Mouse (Mus musculus) urinary bladder, postnatal 0 days (tissue): ENCODE results near the gene Sacs. TPM values are rescaled to one million over a fixed set of nuclear protein-coding genes. Genes with fewer than 3 reads are reported as not detected.

Source experiments
- polyA plus RNA-seq: library from polyadenylated mRNA; unstranded; fragments of >200 nt; fragmentation: Nextera tagmentation; extraction: Ambion mirVana; gene quantifications from 2 replicates; pipeline ENCODE4 v1.2.1, GENCODE M21; 2015

Sacs gene
- 2.5 and 3.0 TPM in 2 replicates for polyA plus RNA-seq

DNA sequence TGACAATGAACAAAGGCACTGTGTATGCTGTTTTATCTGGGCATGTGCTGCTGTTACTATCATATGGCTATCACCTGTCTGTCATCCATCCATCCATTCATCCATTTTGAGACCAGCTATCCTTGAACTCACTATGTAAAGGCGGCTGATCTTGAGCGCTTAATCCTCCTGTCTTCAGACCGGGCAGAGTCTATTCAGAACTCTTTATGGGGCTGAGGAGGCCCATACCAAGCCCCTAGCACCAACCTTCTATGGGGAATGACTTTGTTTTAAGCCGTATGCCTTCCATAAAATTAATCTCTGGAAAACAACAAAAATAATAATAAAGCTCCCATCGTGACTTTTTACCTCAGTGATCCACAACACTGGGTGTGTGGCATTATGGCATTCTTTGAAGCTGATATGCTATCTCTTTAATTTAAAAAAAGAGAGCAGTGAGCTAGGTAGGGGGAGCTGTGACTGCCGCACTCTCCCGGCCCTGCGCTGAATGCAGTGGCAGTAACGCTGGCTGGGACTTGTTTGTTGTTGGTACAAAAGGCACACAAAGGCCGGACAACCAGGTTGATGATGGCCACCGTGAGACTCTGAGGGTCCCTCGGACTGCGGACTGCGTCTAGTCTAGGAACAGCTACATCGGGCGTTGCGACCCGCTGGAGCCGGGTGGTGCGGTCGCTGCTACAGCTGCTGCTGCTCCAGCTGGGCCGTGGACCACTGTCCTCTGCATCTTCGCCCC, at the start of gene Sacs:
Gene Sacs, plus strand, starts transcription at position 464 of the 733 bp plus-strand sequence.

GRCm38 (mm10) chr14:61258352-61258751, 120.1 kb downstream of the Sacs start, which contains the start of gene Sgcg:
Sgcg (minus strand) TSS chr14:61258490.

Other genes with a start within 250 kb of the Sacs start
- 11.6 and 15.5 TPM in 2 replicates for gene Tnfrsf19, start 92.0 kb upstream of the Sacs start, polyA plus RNA-seq
- 2.6 and 3.1 TPM in 2 replicates for gene Sgcg, start 120.0 kb downstream of the Sacs start, polyA plus RNA-seq
- gene Arl11, start 171.3 kb downstream of the Sacs start, polyA plus RNA-seq = 1.7 and 2.5 TPM in 2 replicates
- 10.8 and 11.3 TPM in 2 replicates for gene Ebpl, start 222.0 kb downstream of the Sacs start, polyA plus RNA-seq